Mouse (Mus musculus) cortical plate, adult 2 months (tissue): ENCODE results near the gene Sema4d.

ENCODE experiments used
- CTCF ChIP-seq: fragments of 200-500 bp; IDR thresholded peaks from 2 replicates; pipeline ENCODE4 v1.5.1; 2011; ENCODE audit warnings: mild to moderate bottlenecking, control low read depth, low read length; ENCODE audit not compliant: insufficient read depth; ENCODE audit errors: extremely low read depth
- POLR2A ChIP-seq: fragments of 200-500 bp; IDR thresholded peaks from 2 replicates; pipeline ENCODE4 v1.6.1; 2011; ENCODE audit warnings: mild to moderate bottlenecking, low read length, control low read depth; ENCODE audit not compliant: insufficient read depth; ENCODE audit errors: extremely low read depth

GRCm38 (mm10) chr13:51756019-51756418 is 37.5 kb downstream of the Sema4d start:
- TF ChIP-seq CTCF (no peak), POLR2A (no peak)
